Mouse (Mus musculus) heart, embryonic 10.5 days (tissue): Measurements from ENCODE around the gene Olfr279. TPM values are rescaled to one million over a fixed set of nuclear protein-coding genes. Genes with fewer than 3 reads are reported as not detected.
A peak's percentile ranks its signal among the peaks of the same experiment; 100 is the strongest.
"Not testable (repeated sequence)": the region's sequence is repeated elsewhere in the genome, so short reads cannot be mapped to it uniquely, and the experiment has no call there.

Experiments used
- DNase-seq: peaks from one replicate; pipeline ENCODE4 v3.0.0-alpha.2; 2017; ENCODE audit warnings: low spot score
- H3K27ac ChIP-seq: fragments of 300-500 bp; sonication (generic); 2 replicates; pipeline ENCODE4 v1.5.1; 2016; ENCODE audit warnings: mild to moderate bottlenecking
- H3K27me3 ChIP-seq: fragments of 300-500 bp; sonication (generic); 2 replicates; pipeline ENCODE4 v1.6.1; 2016; ENCODE audit warnings: mild to moderate bottlenecking; ENCODE audit not compliant: poor library complexity, insufficient read depth, severe bottlenecking
- H3K36me3 ChIP-seq: fragments of 300-500 bp; sonication (generic); 2 replicates; pipeline ENCODE4 v1.6.1; 2016; ENCODE audit warnings: mild to moderate bottlenecking, moderate library complexity
- H3K4me1 ChIP-seq: fragments of 300-500 bp; sonication (generic); 2 replicates; pipeline ENCODE4 v1.6.1; 2016; ENCODE audit warnings: mild to moderate bottlenecking
- H3K4me3 ChIP-seq: fragments of 300-500 bp; sonication (generic); 2 replicates; pipeline ENCODE4 v1.5.1; 2016; ENCODE audit warnings: mild to moderate bottlenecking, moderate library complexity
- H3K9me3 ChIP-seq: fragments of 300-500 bp; sonication (generic); 2 replicates; pipeline ENCODE4 v1.6.1; 2016; ENCODE audit warnings: mild to moderate bottlenecking, moderate library complexity
- WGBS: fragments of 180-500 bp; shearing (Covaris S2); methylation state at CpG from one replicate; pipeline ENCODE4 v1.1.7; 2016; 5-methylcytosine and 5-hydroxymethylcytosine counted together
- polyA plus RNA-seq: library from polyadenylated mRNA; unstranded; fragments of >200 nt; fragmentation: Nextera tagmentation; extraction: Ambion mirVana; gene quantifications from 2 replicates; pipeline ENCODE4 v1.2.1, GENCODE M21; 2016

Gene Olfr279
- polyA plus RNA-seq, 1 experiment from 2014 or later: not detected

- WGBS: 49% methylated on average over 2 of the region's 2 CpGs
- DNase-seq: not testable (repeated sequence)
These were observed 22.6 kb downstream of the Olfr279 start for GRCm38 (mm10) chr15:98514845-98515244.

GRCm38 (mm10) chr15:98517380-98518355, 25.5 kb downstream of the Olfr279 start:
- Histone ChIP-seq H3K27me3 (no peaks in the 10 kb centered on the region), H3K9me3 (no peaks in the 10 kb centered on the region), H3K4me1 (peaks cover 7% of the 10 kb centered on the region), H3K4me3 (no peak overlapping the region), H3K27ac (no peak overlapping the region), H3K36me3 (peaks cover 48% of the 10 kb centered on the region)
- peak; percentile 80 for DNase-seq
- WGBS: 71% methylated on average over 16 of the region's 16 CpGs

More at GRCm38 (mm10) chr15:98514845-98515244, 22.6 kb downstream of the Olfr279 start:
- not testable (repeated sequence) for H3K9me3 ChIP-seq, H3K4me3 ChIP-seq, H3K27me3 ChIP-seq, H3K27ac ChIP-seq
- Histone ChIP-seq H3K36me3 (peaks cover 19% of the 10 kb centered on the region), H3K4me1 (peaks cover 18% of the 10 kb centered on the region)

- Histone ChIP-seq H3K27me3 (no peaks in the 10 kb centered on the region), H3K9me3 (no peaks in the 10 kb centered on the region), H3K4me3 (no peak overlapping the region), H3K36me3 (peaks cover 83% of the 10 kb centered on the region), H3K27ac (no peak overlapping the region), H3K4me1 (no peaks in the 10 kb centered on the region)
- DNase-seq: no peak
- 96% methylated on average over 3 of the region's 3 CpGs for WGBS
These were observed 29.0 kb downstream of the Olfr279 start for GRCm38 (mm10) chr15:98521245-98521644.

- DNase-seq: no peak
- Histone ChIP-seq H3K9me3 (no peaks in the 10 kb centered on the region), H3K36me3 (peaks cover 98% of the 10 kb centered on the region), H3K27me3 (no peaks in the 10 kb centered on the region), H3K4me1 (no peaks in the 10 kb centered on the region), H3K27ac (no peak overlapping the region), H3K4me3 (no peak overlapping the region)
- 73% methylated on average over 5 of the region's 5 CpGs for WGBS
These were observed 33.9 kb downstream of the Olfr279 start for GRCm38 (mm10) chr15:98526057-98526456.

GRCm38 (mm10) chr15:98527056-98527771, 35.0 kb downstream of the Olfr279 start:
- Histone ChIP-seq H3K27ac (no peak overlapping the region), H3K4me1 (peaks cover 2% of the 10 kb centered on the region), H3K9me3 (no peaks in the 10 kb centered on the region), H3K36me3 (peaks cover 98% of the 10 kb centered on the region), H3K4me3 (no peak overlapping the region), H3K27me3 (no peaks in the 10 kb centered on the region)
- 93% methylated on average over 5 of the region's 5 CpGs for WGBS
- DNase-seq: no peak

GRCm38 (mm10) chr15:98528066-98528563, 35.9 kb downstream of the Olfr279 start:
- peaks cover 6% of the 10 kb centered on the region for H3K4me1 ChIP-seq
- H3K4me3 ChIP-seq: no peak overlapping the region
- no peaks in the 10 kb centered on the region for H3K27me3 ChIP-seq
- WGBS: 80% methylated on average over 5 of the region's 5 CpGs
- peaks cover 94% of the 10 kb centered on the region for H3K36me3 ChIP-seq
- no peak for DNase-seq
- H3K9me3 ChIP-seq: no peaks in the 10 kb centered on the region
- H3K27ac ChIP-seq: no peak overlapping the region

GRCm38 (mm10) chr15:98532281-98532680, 40.1 kb downstream of the Olfr279 start:
- 38% methylated on average over 5 of the region's 5 CpGs for WGBS
- peaks cover 53% of the 10 kb centered on the region for H3K36me3 ChIP-seq
- peak overlapping the region; percentile 100; the same call in 1 of the 2 replicates for H3K27ac ChIP-seq
- H3K27me3 ChIP-seq: no peaks in the 10 kb centered on the region
- H3K4me3 ChIP-seq: peak overlapping the region; percentile 95
- H3K9me3 ChIP-seq: no peaks in the 10 kb centered on the region
- DNase-seq: peak; percentile 74
- H3K4me1 ChIP-seq: peaks cover 8% of the 10 kb centered on the region

- H3K9me3 ChIP-seq: no peaks in the 10 kb centered on the region
- peaks cover 48% of the 10 kb centered on the region for H3K36me3 ChIP-seq
- no peaks in the 10 kb centered on the region for H3K27me3 ChIP-seq
- H3K4me1 ChIP-seq: peaks cover 9% of the 10 kb centered on the region
- H3K27ac ChIP-seq: peak overlapping the region; percentile 100
- peak; percentile 75 for DNase-seq
- under 1% methylated on average over 18 of the region's 18 CpGs for WGBS
- peak overlapping the region; percentile 95 for H3K4me3 ChIP-seq
These were observed 40.9 kb downstream of the Olfr279 start for GRCm38 (mm10) chr15:98533035-98533531.

GRCm38 (mm10) chr15:98533881-98534627, 41.9 kb downstream of the Olfr279 start, which contains the start of gene Kansl2:
TSS of gene Kansl2 (minus strand) at chr15:98534264.
- WGBS: under 1% methylated on average over 69 of the region's 70 CpGs
- Histone ChIP-seq H3K27ac (peak within 1 kb of the TSS; percentile 100), H3K4me3 (peak within 1 kb of the TSS; percentile 95), H3K4me1 (peaks cover 9% of the 10 kb centered on the region), H3K27me3 (no peaks in the 10 kb centered on the region), H3K9me3 (no peaks in the 10 kb centered on the region), H3K36me3 (peaks cover 41% of the 10 kb centered on the region)
- peak; percentile 100 for DNase-seq

GRCm38 (mm10) chr15:98535921-98536320, 43.7 kb downstream of the Olfr279 start:
- Histone ChIP-seq H3K27me3 (no peaks in the 10 kb centered on the region), H3K27ac (no peak overlapping the region), H3K4me3 (no peak overlapping the region), H3K4me1 (peaks cover 9% of the 10 kb centered on the region), H3K36me3 (peaks cover 34% of the 10 kb centered on the region), H3K9me3 (no peaks in the 10 kb centered on the region)
- 70% methylated on average over 4 of the region's 4 CpGs for WGBS
- peak; percentile 53 for DNase-seq

GRCm38 (mm10) chr15:98536828-98537510, 44.8 kb downstream of the Olfr279 start:
- DNase-seq: no peak
- Histone ChIP-seq H3K36me3 (peaks cover 33% of the 10 kb centered on the region), H3K27ac (no peak overlapping the region), H3K4me3 (no peak overlapping the region), H3K9me3 (no peaks in the 10 kb centered on the region), H3K4me1 (peaks cover 9% of the 10 kb centered on the region), H3K27me3 (no peaks in the 10 kb centered on the region)
- WGBS: 85% methylated on average over 8 of the region's 8 CpGs
